ENCODE assay signal across 14 mouse cellular contexts in genomic region chr10:87502283-87502682, GRCm38 (mm10). TPM values are rescaled to one million over a fixed set of nuclear protein-coding genes. Genes with fewer than 3 reads are reported as not detected.
DNase-seq lines count a peak whose midpoint lies in the region; ATAC-seq and TF ChIP-seq lines count a peak whose summit lies in the region.
"Had no signal": no experiment of that assay in that cellular context is flagged by ENCODE, and none has a peak within 500 bp of the region (broad histone marks: within the 10 kb centered on the region; RNA-seq: fewer than 3 reads in every experiment).

No protein-coding gene starts in this region.

- no peak for DNase-seq in left cerebral cortex, adult 2 months (ENCODE audit: extremely low spot score in 1 of 2, low spot score in 2 of 2)
- DNase-seq in left cerebral cortex, adult 8-10 months (ENCODE audit: low spot score in 2 of 2), result no peak
- peak; percentile 74 for DNase-seq in embryo, embryonic 11 days
- peak; percentile 79 for DNase-seq in retina, embryonic 14.5 days (ENCODE audit: low spot score)
- DNase-seq in B cell, adult 2 months, result no peak
- DNase-seq in thymus, postnatal 0 days (ENCODE audit: low spot score), result no peak
- DNase-seq: cerebellum, adult 11-12 months; heart, postnatal 4 days; right cerebral cortex, postnatal 25 days had no signal

- peak; percentile 46 for TF ChIP-seq CTCF in left cerebral cortex, adult 2 months (IDR thresholded peaks at IDR 0.05)

- H3K9me3 ChIP-seq in hindbrain, embryonic 13.5 days, result no peaks in the 10 kb centered on the region

- peaks cover 35% of the 10 kb centered on the region for H3K27me3 ChIP-seq in hindbrain, embryonic 13.5 days

- no peak overlapping the region for H3K27ac ChIP-seq in left cerebral cortex, adult 2 months
- H3K27ac ChIP-seq in hindbrain, embryonic 13.5 days, result no peak overlapping the region
- H3K27ac ChIP-seq: liver, embryonic 14.5 days had no signal

- 0 out of 2 replicates have a peak, but pooled peaks have one; percentile 17 for ATAC-seq in hindbrain, embryonic 13.5 days (ENCODE audit: low FRiP score)

- 8% methylated on average over 5 of the region's 5 CpGs for WGBS in hindbrain, embryonic 13.5 days

- H3K4me3 ChIP-seq in left cerebral cortex, adult 2 months, result no peak overlapping the region
- no peak overlapping the region for H3K4me3 ChIP-seq in hindbrain, embryonic 13.5 days

- no peak overlapping the region for H3K9ac ChIP-seq in hindbrain, embryonic 13.5 days
- H3K9ac ChIP-seq: liver, embryonic 14.5 days had no signal

- peak overlapping the region; percentile 48; the same call in 1 of the 2 replicates for H3K4me2 ChIP-seq in hindbrain, embryonic 13.5 days

- no peaks in the 10 kb centered on the region for H3K36me3 ChIP-seq in hindbrain, embryonic 13.5 days

- intact Hi-C loops in left cerebral cortex, adult 2 months (cut with DNase I), result loop anchor here (5.0 kb wide), 2 partner anchors 295 to 530 kb away; no protein-coding TSS in a partner anchor

- H3K4me1 ChIP-seq in hindbrain, embryonic 13.5 days (replicated peaks), result peaks cover 21% of the 10 kb centered on the region

RNA-seq across cellular contexts. Expression of gene Ascl1, which starts 8.8 kb away (rescaled TPM):
- total RNA-seq in left cerebral cortex, adult 2 months (2021), result 1 to 10 TPM; 6.1 to 6.2 TPM
- 1 to 10 TPM; 3.6 to 6.8 (median 5.7) TPM for total RNA-seq in left cerebral cortex, adult 8-10 months (2022)
- polyA plus RNA-seq in hindbrain, embryonic 13.5 days (2015; fragmentation: Nextera tagmentation; extraction: Ambion mirVana), result 15.1 and 15.7 TPM in 2 replicates
- 1.6 and 2.3 TPM in 2 replicates for polyA plus RNA-seq in thymus, postnatal 0 days (2015; fragmentation: Nextera tagmentation; extraction: Ambion mirVana)
- total RNA-seq: heart, postnatal 4 days; monocyte, adult 5-6 weeks had no signal
- polyA plus RNA-seq: testis, adult 2 months had no signal

RNA-seq across cellular contexts. Expression of gene Pah, which starts 19.3 kb away (rescaled TPM):
- under 1 TPM in 1 of 2 experiments, not detected in 1; 0.23 TPM for total RNA-seq in left cerebral cortex, adult 2 months (2021)
- total RNA-seq in left cerebral cortex, adult 8-10 months (2022), result 1 to 10 TPM in 1 of 4 experiments, under 1 TPM in 2, not detected in 1; 0.49 to 1.3 (median 0.81) TPM
- polyA plus RNA-seq in hindbrain, embryonic 13.5 days (2015; fragmentation: Nextera tagmentation; extraction: Ambion mirVana), result not detected in 2 replicates
- 0.31 and 0.88 TPM in 2 replicates for polyA plus RNA-seq in thymus, postnatal 0 days (2015; fragmentation: Nextera tagmentation; extraction: Ambion mirVana)
- total RNA-seq: layer of hippocampus, adult 8-10 months; monocyte, adult 5-6 weeks had no signal

Comparison
In these comparisons a context has a peak if more than half of its experiments do, and no peak if none do; other contexts are left out.
1. DNase-seq: peak in embryo, embryonic 11 days (single experiment) and retina, embryonic 14.5 days (single experiment); none in left cerebral cortex, adult 2 months (0 of 2), left cerebral cortex, adult 8-10 months (0 of 2), B cell, adult 2 months (0 of 2) and thymus, postnatal 0 days (single experiment).